Mouse (Mus musculus): ENCODE results near the gene Nxf2. TPM values are rescaled to one million over a fixed set of nuclear protein-coding genes. Genes with fewer than 3 reads are reported as not detected.

Nxf2 gene
- 0.21 TPM in 1 of 2 replicates, not detected in the other for polyA plus RNA-seq (2021; fragmentation: Nextera tagmentation)
- long read RNA-seq, experiment 1, result 0 reads
- long read RNA-seq, experiment 2, result 0 reads

GRCm38 (mm10) chrX:134964546-134964945 is at the start of gene Nxf2:
Gene Nxf2, minus strand, starts transcription at chrX:134964754.

GRCm38 (mm10) chrX:135008720-135009470 is 44.3 kb upstream of the Nxf2 start, which contains the start of gene Zmat1:
Gene Zmat1, minus strand, starts transcription at chrX:135009209.

Other genes with a start within 250 kb of the Nxf2 start
- 39.9 and 48.8 TPM in 2 replicates for gene Armcx1, start 246.8 kb downstream of the Nxf2 start, polyA plus RNA-seq (2021; fragmentation: Nextera tagmentation)
- gene Armcx6, start 213.3 kb downstream of the Nxf2 start, polyA plus RNA-seq (2021; fragmentation: Nextera tagmentation), result 3.1 and 3.2 TPM in 2 replicates
- 41.7 and 56.6 TPM in 2 replicates for gene Armcx3, start 208.2 kb downstream of the Nxf2 start, polyA plus RNA-seq (2021; fragmentation: Nextera tagmentation)
- gene Armcx2, start 155.5 kb downstream of the Nxf2 start, polyA plus RNA-seq (2021; fragmentation: Nextera tagmentation), result 15.1 and 18.3 TPM in 2 replicates
- 6.9 and 8.4 TPM in 2 replicates for gene Zmat1, start 44.5 kb upstream of the Nxf2 start, polyA plus RNA-seq (2021; fragmentation: Nextera tagmentation)
- gene Gm15023, start 212.9 kb upstream of the Nxf2 start, polyA plus RNA-seq (2021; fragmentation: Nextera tagmentation), result not detected in 2 replicates
- gene Tceal6, start 245.9 kb upstream of the Nxf2 start, polyA plus RNA-seq (2021; fragmentation: Nextera tagmentation), result 71.8 and 118 TPM in 2 replicates

Measured in left cerebral cortex, adult 6 months (tissue).